Mouse (Mus musculus) forebrain, postnatal 0 days (tissue): ENCODE results near the gene A2m. TPM values are rescaled to one million over a fixed set of nuclear protein-coding genes. Genes with fewer than 3 reads are reported as not detected.
A peak's percentile ranks its signal among the peaks of the same experiment; 100 is the strongest.

ENCODE experiments used
- ATAC-seq: fragments of 200-750 bp; cut with Nextera tagmentation; 2 replicates; pipeline ENCODE4 v1.8.0; 2017; ENCODE audit warnings: mild to moderate bottlenecking, moderate library complexity
- DNase-seq: peaks from one replicate; pipeline ENCODE4 v3.0.0-alpha.2; 2015
- H3K27ac ChIP-seq: fragments of 300-500 bp; sonication (generic); 2 replicates; pipeline ENCODE4 v1.5.1; 2014; ENCODE audit warnings: low read depth, mild to moderate bottlenecking, antibody characterized with exemption, low read length, moderate library complexity, mixed read lengths
- H3K27me3 ChIP-seq: fragments of 300-500 bp; sonication (generic); 2 replicates; pipeline ENCODE4 v1.6.1; 2014; ENCODE audit warnings: mild to moderate bottlenecking, low read length, mixed read lengths; ENCODE audit not compliant: insufficient read depth
- H3K36me3 ChIP-seq: fragments of 300-500 bp; sonication (generic); 2 replicates; pipeline ENCODE4 v1.6.1; 2014; ENCODE audit warnings: mild to moderate bottlenecking, moderate library complexity; ENCODE audit not compliant: insufficient read depth
- H3K4me1 ChIP-seq: fragments of 300-500 bp; sonication (generic); 2 replicates; pipeline ENCODE4 v1.6.1; 2014; ENCODE audit warnings: antibody characterized with exemption; ENCODE audit not compliant: insufficient read depth
- H3K4me2 ChIP-seq: fragments of 300-500 bp; sonication (generic); 2 replicates; pipeline ENCODE4 v1.6.1; 2014; ENCODE audit warnings: low read depth, mild to moderate bottlenecking, moderate library complexity
- H3K4me3 ChIP-seq: fragments of 300-500 bp; sonication (generic); 2 replicates; pipeline ENCODE4 v1.5.1; 2014; ENCODE audit warnings: low read depth, low read length, mixed read lengths
- H3K9ac ChIP-seq: fragments of 300-500 bp; sonication (generic); 2 replicates; pipeline ENCODE4 v1.6.1; 2014; ENCODE audit warnings: mild to moderate bottlenecking
- H3K9me3 ChIP-seq: fragments of 300-500 bp; sonication (generic); 2 replicates; pipeline ENCODE4 v1.6.1; 2016; ENCODE audit warnings: low read length
- CTCF ChIP-seq: sonication (generic); IDR thresholded peaks from 2 replicates; pipeline ENCODE4 v1.5.1; 2016; ENCODE audit warnings: antibody characterized with exemption, control low read depth, low read depth
- WGBS: fragments of 180-500 bp; shearing (Covaris S2); extraction: QIAGEN DNeasy Blood & Tissue Kit; methylation state at CpG from one replicate; pipeline ENCODE4 v1.1.7; 2014; 5-methylcytosine and 5-hydroxymethylcytosine counted together
- polyA plus RNA-seq: library from polyadenylated mRNA; unstranded; fragments of >200 nt; fragmentation: Nextera tagmentation; extraction: Ambion mirVana; gene quantifications from 2 replicates; pipeline ENCODE4 v1.2.1, GENCODE M21; 2015
- total RNA-seq: library from RNA; depleted of rRNA; stranded (reverse); fragments of >200 nt; gene quantifications from 2 replicates; pipeline ENCODE4 v1.2.3, GENCODE M21; 2014; rRNA removed

Gene A2m
- total and polyA plus RNA-seq, 2 experiments from 2014 or later: 8.7 to 11.5 TPM

- Histone ChIP-seq H3K9me3 (no peaks in the 10 kb centered on the region), H3K4me3 (peak overlapping the region; percentile 24), H3K27ac (no peak overlapping the region), H3K27me3 (no peaks in the 10 kb centered on the region), H3K36me3 (no peaks in the 10 kb centered on the region), H3K4me2 (peak overlapping the region; percentile 48), H3K9ac (0 out of 2 replicates have a peak overlapping the region, but pooled peaks have one; percentile 28), H3K4me1 (no peaks in the 10 kb centered on the region)
- ATAC-seq (peak; percentile 71), DNase-seq (peak; percentile 32)
- WGBS: 3% methylated on average over 12 of the region's 12 CpGs
- TF ChIP-seq CTCF: no peak
Measured at GRCm38 (mm10) chr6:121635878-121636371, 749 bp downstream of the A2m start.

GRCm38 (mm10) chr6:121648499-121648898 lies 13.3 kb downstream of the A2m start:
- no peak for DNase-seq
- no peak for TF ChIP-seq CTCF
- Histone ChIP-seq H3K9ac (no peak overlapping the region), H3K4me3 (no peak overlapping the region), H3K9me3 (no peaks in the 10 kb centered on the region), H3K36me3 (no peaks in the 10 kb centered on the region), H3K4me1 (no peaks in the 10 kb centered on the region), H3K4me2 (no peak overlapping the region), H3K27ac (no peak overlapping the region), H3K27me3 (no peaks in the 10 kb centered on the region)
- WGBS: 80% methylated on average over 11 of the region's 11 CpGs
- ATAC-seq: no peak

Other genes starting within 250 kb of the A2m start
- 21.0 and 32.4 TPM in 2 replicates for gene Iqsec3, start 161.7 kb upstream of the A2m start, total RNA-seq
- 3.9 and 6.8 TPM in 2 replicates for gene Iqsec3, start 161.7 kb upstream of the A2m start, polyA plus RNA-seq
- not detected in 2 replicates for gene Gm7298, start 97.6 kb downstream of the A2m start, total RNA-seq
- not detected in 2 replicates for gene Gm7298, start 97.6 kb downstream of the A2m start, polyA plus RNA-seq
- not detected in 2 replicates for gene Mug1, start 203.2 kb downstream of the A2m start, total RNA-seq
- gene Mug1, start 203.2 kb downstream of the A2m start, polyA plus RNA-seq: not detected in 2 replicates